Mouse (Mus musculus): Measurements from ENCODE around the gene Gm21988. TPM values are rescaled to one million over a fixed set of nuclear protein-coding genes. Genes with fewer than 3 reads are reported as not detected.

Gene Gm21988
- total RNA-seq, 1 experiment = 2.4 TPM

GRCm38 (mm10) chr11:70233016-70233415 lies 6.6 kb downstream of the Gm21988 start:
- Histone ChIP-seq H3K36me3 (ENCODE audit: control insufficient read depth, insufficient read depth, low read length, poor library complexity, severe bottlenecking) (peaks cover 15% of the 10 kb centered on the region), H3K9me3 (ENCODE audit: control insufficient read depth, insufficient read depth, low read depth, low read length) (no peaks in the 10 kb centered on the region), H3K27ac (ENCODE audit: insufficient read depth, low read depth, low read length, poor library complexity, severe bottlenecking) (peak overlapping the region; percentile 46; the same call in 1 of the 2 replicates), H3K4me3 (ENCODE audit: insufficient read depth in 1 of 2, low read depth in 1 of 2, low read length in 2 of 2, poor library complexity in 1 of 2, severe bottlenecking in 1 of 2) (peak overlapping the region; percentile 54 to 60), H3K4me1 (ENCODE audit: control insufficient read depth in 2 of 2, insufficient read depth in 2 of 2, low read length in 2 of 2, poor library complexity in 1 of 2) (peaks cover 9 to 29% of the 10 kb centered on the region in 2 experiments), H3K9ac (ENCODE audit: insufficient read depth, low read depth, low read length, poor library complexity, severe bottlenecking) (peak overlapping the region; percentile 81)
- TF ChIP-seq HCFC1 (IDR thresholded peaks at IDR 0.05; ENCODE audit: borderline replicate concordance, insufficient read depth, low read length) (no peak), MAFK (IDR thresholded peaks at IDR 0.05; ENCODE audit: insufficient read depth, low read depth, low read length) (no peak), ZNF384 (IDR thresholded peaks at IDR 0.05; ENCODE audit: low read depth, low read length) (no peak)
- DNase-seq (ENCODE audit: low read depth, low spot score) = no peak
- in situ Hi-C loops (cut with MboI; ENCODE audit: low sequenced_read_pairs in 2 of 2, unreplicated experiment in 2 of 2) = no loop called here

- Histone ChIP-seq H3K9me3 (ENCODE audit: control insufficient read depth, insufficient read depth, low read depth, low read length) (no peaks in the 10 kb centered on the region), H3K27ac (ENCODE audit: insufficient read depth, low read depth, low read length, poor library complexity, severe bottlenecking) (peak overlapping the region; percentile 46), H3K4me1 (ENCODE audit: control insufficient read depth in 2 of 2, insufficient read depth in 2 of 2, low read length in 2 of 2, poor library complexity in 1 of 2) (peaks cover 9 to 29% of the 10 kb centered on the region in 2 experiments), H3K4me3 (ENCODE audit: insufficient read depth in 1 of 2, low read depth in 1 of 2, low read length in 2 of 2, poor library complexity in 1 of 2, severe bottlenecking in 1 of 2) (peak overlapping the region; percentile 54 to 60), H3K36me3 (ENCODE audit: control insufficient read depth, insufficient read depth, low read length, poor library complexity, severe bottlenecking) (peaks cover 14% of the 10 kb centered on the region), H3K9ac (ENCODE audit: insufficient read depth, low read depth, low read length, poor library complexity, severe bottlenecking) (peak overlapping the region; percentile 81)
- no peak for DNase-seq (ENCODE audit: low read depth, low spot score)
- TF ChIP-seq ZC3H11A (IDR thresholded peaks at IDR 0.05; ENCODE audit: borderline replicate concordance, low read depth, low read length) (peak; percentile 35; the same call in 1 of the 2 replicates), CHD2 (IDR thresholded peaks at IDR 0.05; ENCODE audit: low read depth, low read length) (no peak), MAFK (IDR thresholded peaks at IDR 0.05; ENCODE audit: insufficient read depth, low read depth, low read length) (no peak), ZNF384 (IDR thresholded peaks at IDR 0.05; ENCODE audit: low read depth, low read length) (peak; percentile 85), HCFC1 (IDR thresholded peaks at IDR 0.05; ENCODE audit: borderline replicate concordance, insufficient read depth, low read length) (no peak)
- in situ Hi-C loops (cut with MboI; ENCODE audit: low sequenced_read_pairs in 2 of 2, unreplicated experiment in 2 of 2) = no loop called here
Measured at GRCm38 (mm10) chr11:70232546-70232945, 7.1 kb downstream of the Gm21988 start.

GRCm38 (mm10) chr11:70230239-70230727 lies 9.3 kb downstream of the Gm21988 start:
- Histone ChIP-seq H3K27ac (ENCODE audit: insufficient read depth, low read depth, low read length, poor library complexity, severe bottlenecking) (peak overlapping the region; percentile 26; the same call in 1 of the 2 replicates), H3K36me3 (ENCODE audit: control insufficient read depth, insufficient read depth, low read length, poor library complexity, severe bottlenecking) (peaks cover 6% of the 10 kb centered on the region), H3K4me3 (ENCODE audit: insufficient read depth in 1 of 2, low read depth in 1 of 2, low read length in 2 of 2, poor library complexity in 1 of 2, severe bottlenecking in 1 of 2) (peak overlapping the region; percentile 72 to 81), H3K9ac (ENCODE audit: insufficient read depth, low read depth, low read length, poor library complexity, severe bottlenecking) (peak overlapping the region; percentile 63; the same call in 1 of the 2 replicates), H3K9me3 (ENCODE audit: control insufficient read depth, insufficient read depth, low read depth, low read length) (no peaks in the 10 kb centered on the region), H3K4me1 (ENCODE audit: control insufficient read depth in 2 of 2, insufficient read depth in 2 of 2, low read length in 2 of 2, poor library complexity in 1 of 2) (peaks cover 9 to 35% of the 10 kb centered on the region in 2 experiments)
- DNase-seq (ENCODE audit: low read depth, low spot score) = peak; percentile 85
- TF ChIP-seq ZC3H11A (IDR thresholded peaks at IDR 0.05; ENCODE audit: borderline replicate concordance, low read depth, low read length) (peak; percentile 39; the same call in 1 of the 2 replicates), HCFC1 (IDR thresholded peaks at IDR 0.05; ENCODE audit: borderline replicate concordance, insufficient read depth, low read length) (0 out of 2 replicates have a peak, but pooled peaks have one; percentile 42), ZNF384 (IDR thresholded peaks at IDR 0.05; ENCODE audit: low read depth, low read length) (no peak)
- in situ Hi-C loops (cut with MboI; ENCODE audit: low sequenced_read_pairs in 2 of 2, unreplicated experiment in 2 of 2) = no loop called here

DNA sequence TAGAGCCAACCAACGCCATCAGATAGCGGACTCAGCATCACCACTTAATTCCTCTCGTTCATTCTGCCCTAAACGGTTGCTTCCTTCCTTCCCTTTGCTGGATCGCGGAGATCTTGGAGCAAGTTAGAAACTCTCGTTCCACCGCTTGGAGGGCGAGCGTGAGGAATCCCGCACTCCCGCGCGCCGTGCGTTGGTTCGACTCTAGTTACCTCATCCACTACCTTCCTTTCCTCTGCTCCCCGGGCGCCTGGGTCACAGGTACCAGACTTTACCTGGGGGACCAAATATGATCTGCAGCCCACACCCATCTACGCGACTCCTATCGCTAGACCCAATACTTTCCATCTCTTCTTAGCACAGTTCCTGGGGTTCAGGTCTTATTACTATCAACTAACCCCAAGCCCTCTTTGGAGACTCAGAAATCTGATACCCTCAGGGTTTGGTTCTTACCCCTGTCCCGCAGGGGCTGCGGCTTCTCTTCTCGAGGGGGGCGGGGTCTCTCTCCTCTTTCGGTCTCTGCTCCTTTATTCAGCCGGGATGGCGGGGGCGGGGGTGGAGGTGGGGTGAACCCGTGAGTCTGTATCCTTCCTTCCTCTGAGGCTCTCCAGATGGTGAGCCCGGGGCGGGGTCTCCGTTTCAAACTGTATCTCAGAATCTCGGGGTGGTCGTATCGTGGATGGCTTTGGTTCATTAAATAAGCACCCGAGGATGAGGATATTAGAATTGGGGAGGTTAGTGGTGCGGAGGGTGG lies 10.2 kb downstream of the Gm21988 start, which contains the start of gene Bcl6b:
Gene Bcl6b (minus strand): TSS at position 539 of the 751 bp plus-strand sequence.
- peak within 1 kb of the TSS; percentile 76 for H3K9ac ChIP-seq (ENCODE audit: insufficient read depth, low read depth, low read length, poor library complexity, severe bottlenecking)
- H3K9me3 ChIP-seq (ENCODE audit: control insufficient read depth, insufficient read depth, low read depth, low read length) = no peaks in the 10 kb centered on the region
- H3K36me3 ChIP-seq (ENCODE audit: control insufficient read depth, insufficient read depth, low read length, poor library complexity, severe bottlenecking) = no peaks in the 10 kb centered on the region
- in situ Hi-C loops (cut with MboI; ENCODE audit: low sequenced_read_pairs in 2 of 2, unreplicated experiment in 2 of 2) = no loop called here
- DNase-seq (ENCODE audit: low read depth, low spot score) = no peak
- H3K27ac ChIP-seq (ENCODE audit: insufficient read depth, low read depth, low read length, poor library complexity, severe bottlenecking) = peak within 1 kb of the TSS; percentile 26; the same call in 1 of the 2 replicates
- peak within 1 kb of the TSS; percentile 72 to 81 for H3K4me3 ChIP-seq (ENCODE audit: insufficient read depth in 1 of 2, low read depth in 1 of 2, low read length in 2 of 2, poor library complexity in 1 of 2, severe bottlenecking in 1 of 2)
- peaks cover 9 to 30% of the 10 kb centered on the region in 2 experiments for H3K4me1 ChIP-seq (ENCODE audit: control insufficient read depth in 2 of 2, insufficient read depth in 2 of 2, low read length in 2 of 2, poor library complexity in 1 of 2)
- TF ChIP-seq CHD2 (IDR thresholded peaks at IDR 0.05; ENCODE audit: low read depth, low read length) = no peak
- no peak for TF ChIP-seq ZNF384 (IDR thresholded peaks at IDR 0.05; ENCODE audit: low read depth, low read length)
- TF ChIP-seq ZC3H11A (IDR thresholded peaks at IDR 0.05; ENCODE audit: borderline replicate concordance, low read depth, low read length) = no peak
- TF ChIP-seq HCFC1 (IDR thresholded peaks at IDR 0.05; ENCODE audit: borderline replicate concordance, insufficient read depth, low read length) = no peak
- no peak for TF ChIP-seq MAFK (IDR thresholded peaks at IDR 0.05; ENCODE audit: insufficient read depth, low read depth, low read length)
